ENCODE assay signal across 7 mouse cellular contexts in the genomic region with DNA sequence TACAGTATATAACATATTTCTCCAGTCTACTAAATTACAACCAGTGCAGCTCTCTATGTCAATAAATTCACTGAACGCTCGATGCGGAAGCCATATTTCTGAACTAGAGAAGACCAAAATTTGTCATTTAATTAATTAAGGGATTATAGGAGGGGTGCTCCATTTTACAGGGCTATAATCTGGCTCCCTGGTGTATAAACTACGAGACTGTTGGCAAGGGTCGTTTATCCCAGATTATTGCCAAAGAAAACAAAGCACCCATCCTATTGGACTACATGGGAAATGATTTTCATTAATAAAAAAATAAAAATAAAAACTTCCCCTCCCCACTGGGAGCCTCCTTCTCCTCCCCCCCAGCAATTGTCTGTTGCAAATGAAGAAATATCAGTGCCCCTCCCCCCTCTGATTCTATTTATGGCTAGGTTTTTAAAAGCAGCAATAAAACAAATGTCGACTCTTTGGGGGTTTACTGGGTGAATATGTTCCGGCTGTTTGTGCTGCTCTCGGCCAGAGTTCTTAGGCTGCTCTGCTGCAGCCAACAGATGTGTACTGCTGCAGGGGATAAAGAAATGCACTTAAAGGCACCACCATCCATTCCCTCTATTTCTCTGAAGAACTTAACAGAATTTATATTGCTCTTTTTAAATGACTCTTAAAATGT. TPM values are rescaled to one million over a fixed set of nuclear protein-coding genes. Genes with fewer than 3 reads are reported as not detected.
A peak's percentile ranks its signal among the peaks of the same experiment; 100 is the strongest.
DNase-seq lines count a peak whose midpoint lies in the region; ATAC-seq lines count a peak whose summit lies in the region.

No protein-coding gene starts in this region.

- H3K9me3 ChIP-seq in hindbrain, embryonic 14.5 days (ENCODE audit: control insufficient read depth, low read length): no peaks in the 10 kb centered on the region
- no peaks in the 10 kb centered on the region for H3K9me3 ChIP-seq in hindbrain, embryonic 11.5 days (ENCODE audit: control insufficient read depth, low read length)
- no peaks in the 10 kb centered on the region for H3K9me3 ChIP-seq in heart, embryonic 15.5 days (replicated peaks)
- H3K9me3 ChIP-seq in midbrain, embryonic 16.5 days (replicated peaks; ENCODE audit: control insufficient read depth, low read length, poor library complexity, severe bottlenecking): no peaks in the 10 kb centered on the region

- no peaks in the 10 kb centered on the region for H3K36me3 ChIP-seq in hindbrain, embryonic 14.5 days (replicated peaks; ENCODE audit: control insufficient read depth, insufficient read depth)
- no peaks in the 10 kb centered on the region for H3K36me3 ChIP-seq in hindbrain, embryonic 11.5 days (ENCODE audit: control insufficient read depth, insufficient read depth, low read length)
- no peaks in the 10 kb centered on the region; the same call in 1 of the 2 replicates for H3K36me3 ChIP-seq in heart, embryonic 15.5 days
- no peaks in the 10 kb centered on the region for H3K36me3 ChIP-seq in midbrain, embryonic 16.5 days (ENCODE audit: control insufficient read depth, insufficient read depth, low read length)

- peak overlapping the region; percentile 25 for H3K4me2 ChIP-seq in hindbrain, embryonic 14.5 days (replicated peaks)
- no peak overlapping the region for H3K4me2 ChIP-seq in hindbrain, embryonic 11.5 days (replicated peaks; ENCODE audit: low read depth, low read length)
- H3K4me2 ChIP-seq in heart, embryonic 15.5 days: no peak overlapping the region
- H3K4me2 ChIP-seq in midbrain, embryonic 16.5 days (ENCODE audit: low read length): peak overlapping the region; percentile 33

- H3K27me3 ChIP-seq in hindbrain, embryonic 14.5 days (ENCODE audit: control insufficient read depth, insufficient read depth, low read length): no peaks in the 10 kb centered on the region
- H3K27me3 ChIP-seq in hindbrain, embryonic 11.5 days (ENCODE audit: control insufficient read depth, insufficient read depth, low read length): no peaks in the 10 kb centered on the region
- no peaks in the 10 kb centered on the region for H3K27me3 ChIP-seq in heart, embryonic 15.5 days
- no peaks in the 10 kb centered on the region for H3K27me3 ChIP-seq in midbrain, embryonic 16.5 days (ENCODE audit: control insufficient read depth, insufficient read depth, low read depth, low read length)

- no peak overlapping the region for H3K4me3 ChIP-seq in hindbrain, embryonic 14.5 days (replicated peaks; ENCODE audit: low read length)
- no peak overlapping the region for H3K4me3 ChIP-seq in hindbrain, embryonic 11.5 days (ENCODE audit: low read depth, low read length)
- no peak overlapping the region for H3K4me3 ChIP-seq in heart, embryonic 15.5 days
- no peak overlapping the region for H3K4me3 ChIP-seq in midbrain, embryonic 16.5 days (ENCODE audit: low read depth, low read length)

- peak overlapping the region; percentile 24; the same call in 1 of the 2 replicates for H3K9ac ChIP-seq in hindbrain, embryonic 14.5 days
- no peak overlapping the region for H3K9ac ChIP-seq in hindbrain, embryonic 11.5 days (ENCODE audit: low read depth, low read length)
- no peak overlapping the region for H3K9ac ChIP-seq in heart, embryonic 15.5 days
- H3K9ac ChIP-seq in midbrain, embryonic 16.5 days (ENCODE audit: low read depth, low read length): no peak overlapping the region

- WGBS in hindbrain, embryonic 14.5 days: 43% methylated on average over 8 of the region's 8 CpGs
- 86% methylated on average over 8 of the region's 8 CpGs for WGBS in hindbrain, embryonic 11.5 days
- 57% methylated on average over 8 of the region's 8 CpGs for WGBS in heart, embryonic 15.5 days
- 35% methylated on average over 8 of the region's 8 CpGs for WGBS in midbrain, embryonic 16.5 days

- no peak for ATAC-seq in hindbrain, embryonic 14.5 days (ENCODE audit: low FRiP score)
- no peak for ATAC-seq in hindbrain, embryonic 11.5 days (ENCODE audit: low FRiP score)
- no peak for ATAC-seq in heart, embryonic 15.5 days (replicated peaks; ENCODE audit: insufficient number of reproducible peaks, insufficient read depth, low FRiP score, low read depth)
- no peak for ATAC-seq in midbrain, embryonic 16.5 days

- H3K4me1 ChIP-seq in hindbrain, embryonic 14.5 days (replicated peaks; ENCODE audit: control insufficient read depth, insufficient read depth, low read length): peaks cover 10% of the 10 kb centered on the region
- no peaks in the 10 kb centered on the region for H3K4me1 ChIP-seq in hindbrain, embryonic 11.5 days (replicated peaks; ENCODE audit: control insufficient read depth, insufficient read depth, low read length)
- H3K4me1 ChIP-seq in heart, embryonic 15.5 days (replicated peaks): peaks cover 24% of the 10 kb centered on the region
- peaks cover 5% of the 10 kb centered on the region for H3K4me1 ChIP-seq in midbrain, embryonic 16.5 days (ENCODE audit: control insufficient read depth, insufficient read depth, low read length)

- no peak for DNase-seq in hindbrain, embryonic 14.5 days (ENCODE audit: low spot score)
- DNase-seq in hindbrain, embryonic 11.5 days (ENCODE audit: low spot score): no peak
- peak; percentile 54 for DNase-seq in kidney, adult 9 months
- DNase-seq in c-Kit-positive CD71-positive TER-119-positive erythroid progenitor cells, embryonic 14.5 days (ENCODE audit: low spot score): no peak
- no peak for DNase-seq in urinary bladder, postnatal 25 days (ENCODE audit: low spot score)

- 0 out of 2 replicates have a peak overlapping the region, but pooled peaks have one; percentile 26 for H3K27ac ChIP-seq in hindbrain, embryonic 14.5 days
- H3K27ac ChIP-seq in hindbrain, embryonic 11.5 days (ENCODE audit: low read depth, low read length): no peak overlapping the region
- H3K27ac ChIP-seq in heart, embryonic 15.5 days: peak overlapping the region; percentile 9; the same call in 1 of the 2 replicates
- H3K27ac ChIP-seq in midbrain, embryonic 16.5 days (ENCODE audit: low read length): no peak overlapping the region

RNA-seq across cellular contexts. Expression of gene Gm28047, which starts 30.7 kb away (rescaled TPM):
- polyA plus RNA-seq in hindbrain, embryonic 14.5 days (2014; fragmentation: Nextera tagmentation; extraction: Ambion mirVana): not detected in 2 replicates
- 0.93 TPM in 1 of 2 replicates, not detected in the other for polyA plus RNA-seq in hindbrain, embryonic 11.5 days (2014; fragmentation: Nextera tagmentation; extraction: Ambion mirVana)
- 0.24 TPM in 1 of 2 replicates, not detected in the other for polyA plus RNA-seq in heart, embryonic 15.5 days (2015; fragmentation: Nextera tagmentation; extraction: Ambion mirVana)
- polyA plus RNA-seq in midbrain, embryonic 16.5 days (2015; fragmentation: Nextera tagmentation; extraction: Ambion mirVana): not detected in 2 replicates

RNA-seq across cellular contexts. Expression of gene Atf7, which starts 31.1 kb away (rescaled TPM):
- polyA plus RNA-seq in hindbrain, embryonic 14.5 days (2014; fragmentation: Nextera tagmentation; extraction: Ambion mirVana): 13.7 and 16.7 TPM in 2 replicates
- 14.7 and 15.5 TPM in 2 replicates for polyA plus RNA-seq in hindbrain, embryonic 11.5 days (2014; fragmentation: Nextera tagmentation; extraction: Ambion mirVana)
- 26.7 and 32.7 TPM in 2 replicates for polyA plus RNA-seq in heart, embryonic 15.5 days (2015; fragmentation: Nextera tagmentation; extraction: Ambion mirVana)
- polyA plus RNA-seq in midbrain, embryonic 16.5 days (2015; fragmentation: Nextera tagmentation; extraction: Ambion mirVana): 16.0 TPM in 2 replicates

Comparison
In these comparisons a context has a peak if more than half of its experiments do, and no peak if none do; other contexts are left out.
1. H3K27ac ChIP-seq: peak in hindbrain, embryonic 14.5 days (single experiment) and heart, embryonic 15.5 days (single experiment); none in hindbrain, embryonic 11.5 days (single experiment) and midbrain, embryonic 16.5 days (single experiment).
2. H3K4me2 ChIP-seq: peak in hindbrain, embryonic 14.5 days (single experiment) and midbrain, embryonic 16.5 days (single experiment); none in hindbrain, embryonic 11.5 days (single experiment) and heart, embryonic 15.5 days (single experiment).